25 mouse cellular contexts compared by ENCODE assay signal in genomic region chr8:15323421-15323820, GRCm38 (mm10).
"Had no signal": no experiment of that assay in that cellular context is flagged by ENCODE, and none has a peak within 500 bp of the region (broad histone marks: within the 10 kb centered on the region; RNA-seq: fewer than 3 reads in every experiment).

No protein-coding gene starts in this region.

- H3K27me3 ChIP-seq: heart, embryonic 13.5 days; heart, embryonic 15.5 days; hindbrain, embryonic 13.5 days; hindbrain, embryonic 15.5 days; kidney, embryonic 15.5 days; limb, embryonic 13.5 days; limb, embryonic 15.5 days; liver, embryonic 12.5 days had no signal

- H3K27ac ChIP-seq: gastrocnemius, adult 2 months; heart, embryonic 13.5 days; heart, embryonic 15.5 days; hindbrain, embryonic 13.5 days; hindbrain, embryonic 15.5 days; hindbrain, postnatal 0 days; kidney, embryonic 15.5 days; kidney, postnatal 0 days; limb, embryonic 13.5 days; limb, embryonic 15.5 days; liver, embryonic 12.5 days; liver, embryonic 14.5 days had no signal

- H3K9ac ChIP-seq: heart, embryonic 13.5 days; heart, embryonic 15.5 days; hindbrain, embryonic 13.5 days; hindbrain, embryonic 15.5 days; kidney, embryonic 15.5 days; limb, embryonic 13.5 days; limb, embryonic 15.5 days; liver, embryonic 12.5 days; liver, embryonic 14.5 days had no signal

- DNase-seq: gastrocnemius, adult 2 months; gastrocnemius, postnatal 10 days; gastrocnemius, postnatal 25 days; heart, adult 18-20 months; heart, postnatal 14 days; heart, postnatal 36 days; kidney, adult 11 months; kidney, adult 2 months; kidney, adult 9 months; kidney, postnatal 14 days; kidney, postnatal 36 days; left cerebral cortex, postnatal 4 days had no signal

- H3K4me2 ChIP-seq: heart, embryonic 11.5 days; heart, embryonic 13.5 days; heart, embryonic 15.5 days; hindbrain, embryonic 13.5 days; hindbrain, embryonic 15.5 days; kidney, embryonic 15.5 days; limb, embryonic 13.5 days; limb, embryonic 15.5 days; liver, embryonic 12.5 days had no signal

- ATAC-seq: hindbrain, postnatal 0 days; intestine, embryonic 16.5 days; liver, embryonic 12.5 days had no signal

- H3K9me3 ChIP-seq: heart, embryonic 13.5 days; heart, embryonic 15.5 days; hindbrain, embryonic 13.5 days; hindbrain, embryonic 15.5 days; kidney, embryonic 15.5 days; limb, embryonic 13.5 days; limb, embryonic 15.5 days; liver, embryonic 12.5 days had no signal

- H3K4me3 ChIP-seq: gastrocnemius, adult 2 months; heart, embryonic 13.5 days; heart, embryonic 15.5 days; hindbrain, embryonic 13.5 days; hindbrain, embryonic 15.5 days; kidney, embryonic 15.5 days; limb, embryonic 13.5 days; limb, embryonic 15.5 days; liver, embryonic 12.5 days had no signal

- H3K4me1 ChIP-seq: heart, embryonic 13.5 days; heart, embryonic 15.5 days; limb, embryonic 13.5 days; limb, embryonic 15.5 days; liver, embryonic 12.5 days had no signal

- H3K36me3 ChIP-seq: heart, embryonic 13.5 days; heart, embryonic 15.5 days; hindbrain, embryonic 13.5 days; hindbrain, embryonic 15.5 days; kidney, embryonic 15.5 days; limb, embryonic 13.5 days; limb, embryonic 15.5 days; liver, embryonic 12.5 days had no signal
